ENCODE assay signal across 11 mouse cellular contexts in the genomic region with DNA sequence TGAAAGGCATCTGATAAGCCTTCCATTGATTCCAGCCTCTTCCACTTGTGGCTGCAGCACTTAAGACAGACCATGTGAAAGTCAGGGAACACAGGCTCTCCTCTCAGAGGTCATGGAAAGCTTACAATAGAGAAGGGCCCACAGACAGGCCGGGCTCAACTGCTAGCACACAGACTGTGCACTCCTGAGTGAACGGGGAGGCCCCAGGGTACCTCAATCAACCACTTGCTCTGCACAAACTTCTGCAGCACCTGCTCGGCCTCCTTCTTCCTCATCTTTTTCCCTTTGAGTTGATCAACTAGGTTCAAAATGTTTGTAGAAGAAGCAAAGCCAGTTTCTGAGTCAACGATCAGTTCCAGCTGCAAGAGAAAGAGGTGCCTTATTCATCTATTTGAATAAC.
"Had no signal": no experiment of that assay in that cellular context is flagged by ENCODE, and none has a peak within 500 bp of the region (broad histone marks: within the 10 kb centered on the region; RNA-seq: fewer than 3 reads in every experiment).

No protein-coding gene starts in this region.

- H3K9me3 ChIP-seq: intestine, embryonic 15.5 days; kidney, embryonic 15.5 days; limb, embryonic 15.5 days; midbrain, embryonic 12.5 days had no signal

- H3K27ac ChIP-seq: intestine, embryonic 15.5 days; left cerebral cortex, adult 2 months; midbrain, embryonic 12.5 days had no signal

- DNase-seq: kidney, adult 18-20 months; kidney, postnatal 14 days; lung, adult 18-20 months; right cerebral cortex, adult 18-20 months; right cerebral cortex, postnatal 25 days had no signal

- H3K4me2 ChIP-seq: intestine, embryonic 15.5 days; kidney, embryonic 15.5 days; limb, embryonic 15.5 days; midbrain, embryonic 12.5 days had no signal

- H3K27me3 ChIP-seq: intestine, embryonic 15.5 days; kidney, embryonic 15.5 days; limb, embryonic 15.5 days had no signal

- ATAC-seq: intestine, embryonic 15.5 days; midbrain, embryonic 16.5 days had no signal

- H3K4me3 ChIP-seq: intestine, embryonic 15.5 days; kidney, embryonic 15.5 days; left cerebral cortex, adult 2 months; limb, embryonic 15.5 days; midbrain, embryonic 12.5 days had no signal

- H3K9ac ChIP-seq: intestine, embryonic 15.5 days; kidney, embryonic 15.5 days; limb, embryonic 15.5 days; midbrain, embryonic 12.5 days had no signal
